Mouse (Mus musculus) kidney, postnatal 0 days (tissue): ENCODE measurements around the gene Aunip. TPM values are rescaled to one million over a fixed set of nuclear protein-coding genes. Genes with fewer than 3 reads are reported as not detected.
A peak's percentile ranks its signal among the peaks of the same experiment; 100 is the strongest.

Experiments used
- ATAC-seq: fragments of 200-750 bp; cut with Nextera tagmentation; replicated peaks from 2 replicates; pipeline ENCODE4 v1.8.0; 2017; ENCODE audit warnings: low read depth, moderate number of reproducible peaks, moderate TSS enrichment, moderate library complexity; ENCODE audit not compliant: low FRiP score
- DNase-seq: peaks from one replicate; pipeline ENCODE4 v3.0.0-alpha.2; 2016; ENCODE audit warnings: low spot score
- H3K27ac ChIP-seq: fragments of 300-500 bp; sonication (generic); 2 replicates; pipeline ENCODE4 v1.5.1; 2014; ENCODE audit warnings: mild to moderate bottlenecking
- H3K27me3 ChIP-seq: fragments of 300-500 bp; sonication (generic); 2 replicates; pipeline ENCODE4 v1.6.1; 2014; ENCODE audit warnings: low read length, mixed read lengths; ENCODE audit not compliant: insufficient read depth
- H3K36me3 ChIP-seq: fragments of 300-500 bp; sonication (generic); 2 replicates; pipeline ENCODE4 v1.6.1; 2014; ENCODE audit warnings: low read length, mixed read lengths; ENCODE audit not compliant: insufficient read depth
- H3K4me1 ChIP-seq: fragments of 300-500 bp; sonication (generic); replicated peaks from 2 replicates; pipeline ENCODE4 v1.6.1; 2014; ENCODE audit warnings: antibody characterized with exemption, low read length, mixed read lengths; ENCODE audit not compliant: insufficient read depth
- H3K4me2 ChIP-seq: fragments of 300-500 bp; sonication (generic); 2 replicates; pipeline ENCODE4 v1.6.1; 2014; ENCODE audit warnings: mild to moderate bottlenecking, low read length, moderate library complexity, mixed read lengths
- H3K4me3 ChIP-seq: fragments of 300-500 bp; sonication (generic); replicated peaks from 2 replicates; pipeline ENCODE4 v1.5.1; 2014; ENCODE audit warnings: low read depth, low read length
- H3K9ac ChIP-seq: fragments of 300-500 bp; sonication (generic); 2 replicates; pipeline ENCODE4 v1.6.1; 2014; ENCODE audit warnings: low read depth, low read length
- H3K9me3 ChIP-seq: fragments of 300-500 bp; sonication (generic); replicated peaks from 2 replicates; pipeline ENCODE4 v1.6.1; 2016; ENCODE audit warnings: low read length, inconsistent platforms, mixed read lengths
- CTCF ChIP-seq: IDR thresholded peaks from 2 replicates; pipeline ENCODE4 v1.5.1; 2016; ENCODE audit warnings: antibody characterized with exemption, low read depth, mild to moderate bottlenecking, moderate library complexity
- WGBS: fragments of 180-500 bp; shearing (Covaris S2); extraction: QIAGEN DNeasy Blood & Tissue Kit; methylation state at CpG from one replicate; pipeline ENCODE4 v1.1.7; 2014; 5-methylcytosine and 5-hydroxymethylcytosine counted together
- polyA plus RNA-seq: library from polyadenylated mRNA; unstranded; fragments of >200 nt; fragmentation: Nextera tagmentation; extraction: Ambion mirVana; gene quantifications from 2 replicates; pipeline ENCODE4 v1.2.1, GENCODE M21; 2015

Gene Aunip
- 5.2 and 7.0 TPM in 2 replicates for polyA plus RNA-seq

DNA sequence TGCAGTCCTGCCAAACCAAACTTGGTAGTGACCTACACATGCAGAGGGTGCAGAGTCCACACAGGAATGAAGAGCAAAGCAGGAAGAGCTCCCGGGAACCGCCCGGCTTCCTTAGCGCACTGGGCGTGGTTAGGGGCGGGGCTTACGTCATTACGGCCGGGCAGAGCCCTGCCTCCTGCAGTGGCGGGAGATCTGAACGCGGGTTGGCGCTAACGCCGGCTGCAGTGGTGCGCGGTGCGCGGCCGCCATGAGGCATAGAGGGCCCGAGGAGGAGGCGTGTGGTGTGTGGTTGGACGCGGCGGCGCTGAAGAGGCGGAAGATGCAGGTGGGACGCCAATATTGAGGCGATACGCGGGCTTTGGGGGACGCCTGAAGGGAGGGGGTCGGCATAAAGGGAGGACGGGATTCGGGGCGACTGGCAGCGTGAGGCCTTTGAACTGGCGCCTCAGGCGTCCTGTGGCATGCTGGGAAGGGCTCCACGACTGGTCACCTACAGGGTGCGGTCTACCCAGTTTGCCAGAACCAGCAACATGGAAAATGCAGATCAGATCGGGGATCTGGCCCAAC is at the start of gene Aunip:
Aunip (plus strand) TSS at position 155 of the 567 bp plus-strand sequence.
- ATAC-seq (peak; percentile 93), DNase-seq (peak; percentile 97)
- Histone ChIP-seq H3K27me3 (no peaks in the 10 kb centered on the region), H3K36me3 (no peaks in the 10 kb centered on the region), H3K9me3 (no peaks in the 10 kb centered on the region), H3K9ac (peak within 1 kb of the TSS; percentile 43; the same call in 1 of the 2 replicates), H3K4me3 (peak within 1 kb of the TSS; percentile 40), H3K4me1 (no peaks in the 10 kb centered on the region), H3K4me2 (peak within 1 kb of the TSS; percentile 77), H3K27ac (no peak within 1 kb of the TSS)
- WGBS, result under 1% methylated on average over 42 of the region's 42 CpGs
- TF ChIP-seq CTCF, result 0 out of 2 replicates have a peak, but pooled peaks have one; percentile 21

DNA sequence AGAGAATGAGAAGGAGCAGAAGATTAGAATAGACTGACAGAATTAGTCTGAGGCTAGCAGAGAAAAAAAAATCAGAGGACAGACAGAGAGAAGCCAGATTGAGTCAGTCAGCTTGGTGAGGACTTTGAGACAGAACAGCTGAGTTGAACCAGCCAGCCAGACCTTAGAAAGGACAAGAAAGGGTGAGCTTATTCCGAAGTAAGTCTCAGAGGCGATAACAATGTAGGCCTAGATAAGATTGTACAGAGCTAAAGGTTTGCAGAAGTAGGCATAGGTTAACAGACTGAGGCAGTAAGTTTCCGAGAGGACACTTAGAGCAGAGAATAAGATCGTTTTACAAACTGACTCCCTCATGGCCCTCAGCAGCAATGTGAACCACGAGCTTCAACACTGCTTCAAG is 49.5 kb upstream of the Aunip start:
- Histone ChIP-seq H3K9me3 (no peaks in the 10 kb centered on the region), H3K27me3 (no peaks in the 10 kb centered on the region), H3K4me2 (no peak overlapping the region), H3K9ac (no peak overlapping the region), H3K4me1 (no peaks in the 10 kb centered on the region), H3K27ac (no peak overlapping the region), H3K36me3 (no peaks in the 10 kb centered on the region), H3K4me3 (no peak overlapping the region)
- ATAC-seq (no peak), DNase-seq (no peak)
- 69% methylated on average over 5 of the region's 5 CpGs for WGBS
- TF ChIP-seq CTCF, result no peak

GRCm38 (mm10) chr4:134465789-134466188 is 45.0 kb upstream of the Aunip start:
- Histone ChIP-seq H3K4me3 (no peak overlapping the region), H3K9ac (no peak overlapping the region), H3K4me2 (no peak overlapping the region), H3K27ac (no peak overlapping the region), H3K9me3 (no peaks in the 10 kb centered on the region), H3K27me3 (no peaks in the 10 kb centered on the region), H3K36me3 (no peaks in the 10 kb centered on the region), H3K4me1 (peaks cover 6% of the 10 kb centered on the region; the same call in 1 of the 2 replicates)
- DNase-seq (no peak), ATAC-seq (no peak)
- TF ChIP-seq CTCF, result no peak
- 52% methylated on average over 12 of the region's 12 CpGs for WGBS

DNA sequence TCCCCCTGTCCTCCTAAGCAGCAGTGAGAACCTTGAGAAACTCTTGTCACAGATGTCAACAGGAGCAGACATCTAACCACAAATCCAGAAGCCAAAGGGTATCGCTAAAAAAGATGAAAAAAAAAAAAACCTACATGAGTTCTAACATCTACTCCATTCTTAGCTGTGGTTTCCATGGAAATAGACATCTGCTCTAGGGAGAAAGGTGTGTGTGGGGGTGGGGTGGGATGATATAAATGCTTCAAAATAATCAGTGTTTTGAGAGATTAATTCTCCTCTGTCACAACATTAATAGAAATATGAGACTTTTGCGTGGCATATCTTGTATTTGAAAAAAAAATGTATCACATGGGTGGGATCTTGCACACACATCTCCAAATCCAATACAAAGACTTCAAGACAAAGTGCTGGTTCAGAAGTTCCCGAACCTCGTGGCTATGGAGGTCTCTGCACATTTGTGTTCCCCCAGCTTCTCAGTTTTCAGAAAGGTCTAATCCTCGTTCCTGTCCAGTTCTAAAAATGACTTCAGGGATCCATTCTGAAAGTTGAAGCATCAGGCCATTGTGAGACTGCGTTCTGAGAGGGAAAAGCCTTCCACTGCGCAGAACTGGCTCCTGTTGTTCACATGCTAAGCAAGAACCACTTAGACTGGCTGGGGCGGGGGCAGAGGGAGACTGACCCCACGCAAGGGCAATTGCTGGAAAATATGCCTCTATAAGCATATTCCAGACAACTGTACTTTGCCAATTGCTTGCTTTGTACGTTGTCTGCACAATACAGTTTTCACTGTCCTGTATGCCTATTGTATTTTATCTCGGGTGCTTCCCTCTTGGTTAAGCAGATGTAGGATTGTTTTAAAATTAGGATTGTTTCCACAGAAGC is 44.2 kb upstream of the Aunip start:
- no peak for TF ChIP-seq CTCF
- 76% methylated on average over 11 of the region's 11 CpGs for WGBS
- Histone ChIP-seq H3K36me3 (no peaks in the 10 kb centered on the region), H3K27me3 (no peaks in the 10 kb centered on the region), H3K4me1 (peaks cover 9% of the 10 kb centered on the region; the same call in 1 of the 2 replicates), H3K9ac (no peak overlapping the region), H3K27ac (no peak overlapping the region), H3K4me2 (peak overlapping the region; percentile 98), H3K9me3 (no peaks in the 10 kb centered on the region), H3K4me3 (no peak overlapping the region)
- no peak for ATAC-seq
- DNase-seq, result no peak

GRCm38 (mm10) chr4:134467435-134468214 is 43.2 kb upstream of the Aunip start:
- Histone ChIP-seq H3K4me1 (peaks cover 9% of the 10 kb centered on the region; the same call in 1 of the 2 replicates), H3K4me3 (peak overlapping the region; percentile 76), H3K9ac (peak overlapping the region; percentile 51), H3K27me3 (no peaks in the 10 kb centered on the region), H3K36me3 (peaks cover 7% of the 10 kb centered on the region; the same call in 1 of the 2 replicates), H3K4me2 (peak overlapping the region; percentile 98), H3K27ac (peak overlapping the region; percentile 72), H3K9me3 (no peaks in the 10 kb centered on the region)
- no peak for TF ChIP-seq CTCF
- ATAC-seq (peak; percentile 21), DNase-seq (peak; percentile 67)
- under 1% methylated on average over 31 of the region's 31 CpGs for WGBS

DNA sequence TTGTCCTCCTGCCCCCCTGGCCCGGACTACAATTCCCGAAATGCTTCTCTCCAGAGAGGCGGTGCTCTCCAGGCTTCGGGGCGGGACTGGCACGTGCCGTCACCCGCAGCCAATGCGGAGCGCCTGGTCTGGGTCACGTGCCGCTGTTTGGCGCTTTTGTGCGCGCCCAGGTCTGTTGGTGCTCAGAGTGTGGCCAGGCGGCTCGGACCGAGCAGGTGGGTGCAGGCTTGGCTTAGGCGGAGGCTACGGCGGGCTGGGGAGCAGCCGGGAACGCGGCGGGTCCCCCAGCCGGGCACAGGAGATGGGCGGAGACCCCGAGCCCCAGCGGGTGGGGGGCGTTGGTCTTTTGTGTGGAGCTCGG is 42.6 kb upstream of the Aunip start, which contains the start of gene Stmn1:
Stmn1 (plus strand) TSS at position 106 of the 361 bp plus-strand sequence.
- Histone ChIP-seq H3K9me3 (no peaks in the 10 kb centered on the region), H3K27me3 (no peaks in the 10 kb centered on the region), H3K4me1 (peaks cover 9% of the 10 kb centered on the region; the same call in 1 of the 2 replicates), H3K27ac (peak within 1 kb of the TSS; percentile 86), H3K4me2 (peak within 1 kb of the TSS; percentile 98), H3K9ac (peak within 1 kb of the TSS; percentile 81), H3K36me3 (peaks cover 7% of the 10 kb centered on the region; the same call in 1 of the 2 replicates), H3K4me3 (peak within 1 kb of the TSS; percentile 76)
- under 1% methylated on average over 31 of the region's 31 CpGs for WGBS
- ATAC-seq, result peak; percentile 96
- peak; percentile 97 for DNase-seq
- TF ChIP-seq CTCF, result no peak
